Mouse (Mus musculus): ENCODE measurements at regions not wholly inside any gene's neighbourhood (a gene's known extent, or its start where the extent isn't known, plus 50 kb on each side); places are given as distances from the start of the nearest gene placed in this dataset.

- Histone ChIP-seq H3K4me2 (ENCODE audit: low read depth, low read length) (no peak overlapping the region), H3K36me3 (replicated peaks; ENCODE audit: insufficient read depth, low read length) (no peaks in the 10 kb centered on the region), H3K27ac (ENCODE audit: low read depth) (no peak overlapping the region), H3K4me3 (ENCODE audit: low read depth, low read length) (no peak overlapping the region), H3K9me3 (ENCODE audit: low read length) (no peaks in the 10 kb centered on the region), H3K27me3 (ENCODE audit: insufficient read depth, low read length) (no peaks in the 10 kb centered on the region), H3K4me1 (ENCODE audit: insufficient read depth) (no peaks in the 10 kb centered on the region), H3K9ac (replicated peaks) (no peak overlapping the region)
- WGBS (ENCODE audit: insufficient replicate concordance), result 42% methylated on average over 6 of the region's 6 CpGs
- ATAC-seq (no peak), DNase-seq (no peak)
- TF ChIP-seq EP300 (IDR thresholded peaks at IDR 0.05; ENCODE audit: low read depth) (no peak), CTCF (IDR thresholded peaks at IDR 0.05; ENCODE audit: low read depth) (no peak)
Measured at GRCm38 (mm10) chr8:117865014-117865413, 63.3 kb upstream of the Mphosph6 start.

- ATAC-seq (no peak), DNase-seq (peak; percentile 77)
- Histone ChIP-seq H3K36me3 (replicated peaks; ENCODE audit: insufficient read depth, low read length) (no peaks in the 10 kb centered on the region), H3K4me2 (ENCODE audit: low read depth, low read length) (no peak overlapping the region), H3K4me1 (ENCODE audit: insufficient read depth) (0 out of 2 replicates have a peak, but pooled peaks cover 4% of the 10 kb centered on the region), H3K9me3 (ENCODE audit: low read length) (no peaks in the 10 kb centered on the region), H3K27ac (ENCODE audit: low read depth) (no peak overlapping the region), H3K4me3 (ENCODE audit: low read depth, low read length) (no peak overlapping the region), H3K27me3 (ENCODE audit: insufficient read depth, low read length) (no peaks in the 10 kb centered on the region), H3K9ac (replicated peaks) (no peak overlapping the region)
- TF ChIP-seq CTCF (IDR thresholded peaks at IDR 0.05; ENCODE audit: low read depth) (peak; percentile 83), EP300 (IDR thresholded peaks at IDR 0.05; ENCODE audit: low read depth) (no peak)
- WGBS (ENCODE audit: insufficient replicate concordance), result 33% methylated on average over 2 of the region's 2 CpGs
Measured at GRCm38 (mm10) chr8:117863837-117864236, 62.1 kb upstream of the Mphosph6 start.

- DNase-seq, result no peak
- Histone ChIP-seq H3K4me2 (ENCODE audit: low read depth, low read length) (no peak overlapping the region), H3K4me1 (ENCODE audit: insufficient read depth) (0 out of 2 replicates have a peak, but pooled peaks cover 4% of the 10 kb centered on the region), H3K9ac (replicated peaks) (no peak overlapping the region), H3K36me3 (replicated peaks; ENCODE audit: insufficient read depth, low read length) (no peaks in the 10 kb centered on the region), H3K9me3 (ENCODE audit: low read length) (no peaks in the 10 kb centered on the region), H3K4me3 (ENCODE audit: low read depth, low read length) (no peak overlapping the region), H3K27me3 (ENCODE audit: insufficient read depth, low read length) (no peaks in the 10 kb centered on the region), H3K27ac (ENCODE audit: low read depth) (no peak overlapping the region)
- WGBS (ENCODE audit: insufficient replicate concordance), result 54% methylated on average over 2 of the region's 2 CpGs
- TF ChIP-seq CTCF (IDR thresholded peaks at IDR 0.05; ENCODE audit: low read depth) (peak; percentile 11; the same call in 1 of the 2 replicates), EP300 (IDR thresholded peaks at IDR 0.05; ENCODE audit: low read depth) (no peak)
- no peak for ATAC-seq
Measured at GRCm38 (mm10) chr8:117862318-117862717, 60.6 kb upstream of the Mphosph6 start.

- 13% methylated on average over 11 of the region's 11 CpGs for WGBS (ENCODE audit: insufficient replicate concordance)
- ATAC-seq (no peak), DNase-seq (no peak)
- no peaks in the 10 kb centered on the region for H3K36me3 ChIP-seq (replicated peaks; ENCODE audit: insufficient read depth, low read length)
- no peaks in the 10 kb centered on the region for H3K27me3 ChIP-seq (ENCODE audit: insufficient read depth, low read length)
- H3K9me3 ChIP-seq (ENCODE audit: low read length), result no peaks in the 10 kb centered on the region
- no peak overlapping the region for H3K4me2 ChIP-seq (ENCODE audit: low read depth, low read length)
- H3K27ac ChIP-seq (ENCODE audit: low read depth), result no peak overlapping the region
- 0 out of 2 replicates have a peak, but pooled peaks cover 4% of the 10 kb centered on the region for H3K4me1 ChIP-seq (ENCODE audit: insufficient read depth)
- no peak overlapping the region for H3K9ac ChIP-seq (replicated peaks)
- H3K4me3 ChIP-seq (ENCODE audit: low read depth, low read length), result no peak overlapping the region
- TF ChIP-seq CTCF (IDR thresholded peaks at IDR 0.05; ENCODE audit: low read depth) (no peak), EP300 (IDR thresholded peaks at IDR 0.05; ENCODE audit: low read depth) (no peak)
Measured at GRCm38 (mm10) chr8:117859734-117860133, 58.0 kb upstream of the Mphosph6 start.

DNA sequence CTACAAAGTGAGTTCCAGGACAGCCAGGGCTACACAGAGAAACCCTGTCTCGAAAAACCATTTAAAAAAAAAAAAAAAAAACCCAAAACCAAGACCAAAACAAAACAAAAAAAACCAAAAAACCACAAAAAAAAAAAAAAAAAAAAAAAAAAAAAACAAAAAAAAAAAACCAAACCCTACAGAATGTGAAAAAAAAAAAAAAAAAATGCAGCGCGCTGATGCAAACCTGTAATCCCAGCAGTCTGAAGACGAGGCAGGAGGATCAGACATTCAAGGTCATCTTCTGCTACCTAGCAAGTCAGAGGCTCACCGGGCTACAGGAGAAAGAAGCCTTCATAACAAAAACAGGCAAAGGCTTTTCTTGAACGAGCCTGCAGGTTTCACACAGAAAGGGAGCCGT lies 57.4 kb upstream of the Mphosph6 start:
- WGBS (ENCODE audit: insufficient replicate concordance), result 61% methylated on average over 7 of the region's 7 CpGs
- H3K4me1 ChIP-seq (ENCODE audit: insufficient read depth), result 0 out of 2 replicates have a peak, but pooled peaks cover 4% of the 10 kb centered on the region
- H3K36me3 ChIP-seq (replicated peaks; ENCODE audit: insufficient read depth, low read length), result no peaks in the 10 kb centered on the region
- no peaks in the 10 kb centered on the region for H3K9me3 ChIP-seq (ENCODE audit: low read length)
- no peak overlapping the region for H3K4me2 ChIP-seq (ENCODE audit: low read depth, low read length)
- H3K27ac ChIP-seq (ENCODE audit: low read depth), result no peak overlapping the region
- H3K9ac ChIP-seq (replicated peaks), result no peak overlapping the region
- DNase-seq, result no peak
- no peak for ATAC-seq
- H3K4me3 ChIP-seq (ENCODE audit: low read depth, low read length), result no peak overlapping the region
- no peaks in the 10 kb centered on the region for H3K27me3 ChIP-seq (ENCODE audit: insufficient read depth, low read length)
- TF ChIP-seq CTCF (IDR thresholded peaks at IDR 0.05; ENCODE audit: low read depth) (no peak), EP300 (IDR thresholded peaks at IDR 0.05; ENCODE audit: low read depth) (no peak)

DNA sequence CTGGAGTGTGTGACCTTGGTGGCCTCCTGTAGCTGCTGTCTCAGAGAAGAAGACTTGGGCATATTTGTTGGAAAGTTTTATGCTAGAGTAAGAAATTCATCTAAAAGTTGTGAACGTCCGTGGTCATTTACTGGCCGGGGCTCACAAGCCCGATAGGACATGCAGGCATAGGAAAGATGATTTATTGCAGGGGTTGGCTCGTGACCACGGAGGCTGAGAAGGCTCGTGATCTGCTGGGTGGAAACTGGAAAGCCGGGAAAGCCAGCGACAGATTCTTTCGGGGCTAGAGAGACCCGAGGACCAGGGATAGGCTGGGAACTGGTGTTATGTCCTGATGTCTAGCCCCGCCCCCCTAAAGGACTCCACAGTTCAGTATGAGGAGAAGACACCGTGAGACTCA lies 54.4 kb upstream of the Mphosph6 start:
- ATAC-seq, result no peak
- DNase-seq, result no peak
- WGBS (ENCODE audit: insufficient replicate concordance), result 67% methylated on average over 13 of the region's 13 CpGs

More for the DNA sequence above, 54.4 kb upstream of the Mphosph6 start:
- Histone ChIP-seq H3K9me3 (ENCODE audit: low read length) (no peaks in the 10 kb centered on the region), H3K4me2 (ENCODE audit: low read depth, low read length) (no peak overlapping the region), H3K4me3 (ENCODE audit: low read depth, low read length) (no peak overlapping the region), H3K27ac (ENCODE audit: low read depth) (no peak overlapping the region), H3K27me3 (ENCODE audit: insufficient read depth, low read length) (no peaks in the 10 kb centered on the region; the same call in 1 of the 2 replicates), H3K36me3 (replicated peaks; ENCODE audit: insufficient read depth, low read length) (no peaks in the 10 kb centered on the region), H3K4me1 (ENCODE audit: insufficient read depth) (0 out of 2 replicates have a peak, but pooled peaks cover 4% of the 10 kb centered on the region), H3K9ac (replicated peaks) (no peak overlapping the region)
- no peak for TF ChIP-seq EP300 (IDR thresholded peaks at IDR 0.05; ENCODE audit: low read depth)
- no peak for TF ChIP-seq CTCF (IDR thresholded peaks at IDR 0.05; ENCODE audit: low read depth)
